Mouse (Mus musculus) CD4-positive, CD25-positive, alpha-beta regulatory T cell, adult 9 weeks (primary cell): ENCODE data around the gene Mtss1l. TPM values are rescaled to one million over a fixed set of nuclear protein-coding genes. Genes with fewer than 3 reads are reported as not detected.

Experiments
- polyA plus RNA-seq: library from polyadenylated mRNA; unstranded; fragments of 100-300 nt; shearing (Covaris generic); gene quantifications from one replicate; pipeline ENCODE4 v1.2.1, GENCODE M21; 2017

Mtss1l gene
- not detected for polyA plus RNA-seq

GRCm38 (mm10) chr8:110720685-110721598 lies at the start of gene Mtss1l:
Gene Mtss1l, plus strand, starts transcription at chr8:110721476.

Other genes with a start within 250 kb of the Mtss1l start
- gene Vac14, start 102.9 kb upstream of the Mtss1l start, polyA plus RNA-seq: 9.1 TPM
- gene Il34, start 84.4 kb downstream of the Mtss1l start, polyA plus RNA-seq: not detected
- 80.4 TPM for gene Cog4, start 125.1 kb downstream of the Mtss1l start, polyA plus RNA-seq
- 240 TPM for gene Sf3b3, start 125.3 kb downstream of the Mtss1l start, polyA plus RNA-seq
- 10.5 TPM for gene Fuk, start 181.0 kb downstream of the Mtss1l start, polyA plus RNA-seq
- gene St3gal2, start 198.4 kb downstream of the Mtss1l start, polyA plus RNA-seq: 4.8 TPM